ENCODE assay signal across 8 mouse cellular contexts in genomic region chr13:101765976-101766375, GRCm38 (mm10). TPM values are rescaled to one million over a fixed set of nuclear protein-coding genes. Genes with fewer than 3 reads are reported as not detected.
DNase-seq lines count a peak whose midpoint lies in the region; ATAC-seq and TF ChIP-seq lines count a peak whose summit lies in the region.

No protein-coding gene starts in this region.

- no peak for TF ChIP-seq POLR2A in brain, embryonic 14.5 days (IDR thresholded peaks at IDR 0.05; ENCODE audit: borderline replicate concordance, extremely low read depth, insufficient read depth, insufficient read length, poor library complexity, severe bottlenecking)

- no peaks in the 10 kb centered on the region for H3K9me3 ChIP-seq in hindbrain, embryonic 15.5 days
- H3K9me3 ChIP-seq in midbrain, embryonic 16.5 days (replicated peaks; ENCODE audit: control insufficient read depth, low read length, poor library complexity, severe bottlenecking): no peaks in the 10 kb centered on the region

- peak overlapping the region; percentile 91 for H3K9ac ChIP-seq in hindbrain, embryonic 15.5 days
- H3K9ac ChIP-seq in midbrain, embryonic 16.5 days (ENCODE audit: low read depth, low read length): peak overlapping the region; percentile 95

- peaks cover 53% of the 10 kb centered on the region for H3K4me1 ChIP-seq in hindbrain, embryonic 15.5 days (replicated peaks)
- peaks cover 35% of the 10 kb centered on the region for H3K4me1 ChIP-seq in midbrain, embryonic 16.5 days (ENCODE audit: control insufficient read depth, insufficient read depth, low read length)

- ATAC-seq in hindbrain, embryonic 15.5 days (ENCODE audit: low FRiP score, low read depth): no peak
- ATAC-seq in midbrain, embryonic 16.5 days: no peak

- H3K4me3 ChIP-seq in hindbrain, embryonic 15.5 days: peak overlapping the region; percentile 79
- peak overlapping the region; percentile 90 for H3K4me3 ChIP-seq in midbrain, embryonic 16.5 days (ENCODE audit: low read depth, low read length)

- peak overlapping the region; percentile 97 for H3K4me2 ChIP-seq in hindbrain, embryonic 15.5 days
- peak overlapping the region; percentile 86 for H3K4me2 ChIP-seq in midbrain, embryonic 16.5 days (ENCODE audit: low read length)

- TF ChIP-seq CTCF in brain, embryonic 14.5 days (IDR thresholded peaks at IDR 0.05; ENCODE audit: borderline replicate concordance, extremely low read depth, insufficient read depth, insufficient read length): no peak

- 0 out of 2 replicates have a peak overlapping the region, but pooled peaks have one; percentile 97 for H3K27ac ChIP-seq in hindbrain, embryonic 15.5 days (replicated peaks)
- no peak overlapping the region for H3K27ac ChIP-seq in midbrain, embryonic 16.5 days (ENCODE audit: low read length)

- no peaks in the 10 kb centered on the region for H3K36me3 ChIP-seq in hindbrain, embryonic 15.5 days
- no peaks in the 10 kb centered on the region for H3K36me3 ChIP-seq in midbrain, embryonic 16.5 days (ENCODE audit: control insufficient read depth, insufficient read depth, low read length)

- DNase-seq in kidney, postnatal 10 days: peak; percentile 45
- DNase-seq in kidney, postnatal 4 days: no peak
- DNase-seq in brain, embryonic 14.5 days (ENCODE audit: low read depth): peak; percentile 29
- DNase-seq in spleen, postnatal 14 days (ENCODE audit: low spot score in 2 of 2): no peak
- no peak for DNase-seq in left cerebral cortex, adult 18-20 months (ENCODE audit: low spot score in 2 of 2)
- no peak for DNase-seq in T-cell, adult 2 months (ENCODE audit: low spot score)

- H3K27me3 ChIP-seq in hindbrain, embryonic 15.5 days: no peaks in the 10 kb centered on the region
- no peaks in the 10 kb centered on the region for H3K27me3 ChIP-seq in midbrain, embryonic 16.5 days (ENCODE audit: control insufficient read depth, insufficient read depth, low read depth, low read length)

- WGBS in hindbrain, embryonic 15.5 days: 23% methylated on average over 3 of the region's 3 CpGs
- 28% methylated on average over 3 of the region's 3 CpGs for WGBS in midbrain, embryonic 16.5 days

RNA-seq across cellular contexts. Expression of gene Pik3r1, which starts 2.0 kb away (rescaled TPM):
- polyA plus RNA-seq in brain, embryonic 14.5 days (2012; rRNA removed): 17.7 and 39.7 TPM in 2 replicates
- polyA plus RNA-seq in hindbrain, embryonic 15.5 days (2015; fragmentation: Nextera tagmentation; extraction: Ambion mirVana): 47.5 and 50.7 TPM in 2 replicates
- polyA plus RNA-seq in midbrain, embryonic 16.5 days (2015; fragmentation: Nextera tagmentation; extraction: Ambion mirVana): 45.7 and 49.1 TPM in 2 replicates
- 100 to 1,000 TPM; 120 to 129 TPM for total RNA-seq in left cerebral cortex, adult 18-20 months (2021)

Comparison
In these comparisons a context has a peak if more than half of its experiments do, and no peak if none do; other contexts are left out.
1. DNase-seq: peak in kidney, postnatal 10 days (single experiment) and brain, embryonic 14.5 days (single experiment); none in kidney, postnatal 4 days (0 of 2), spleen, postnatal 14 days (0 of 2), left cerebral cortex, adult 18-20 months (0 of 2) and T-cell, adult 2 months (single experiment).